Comparison of ENCODE assay signal across 13 mouse cellular contexts in the genomic region with DNA sequence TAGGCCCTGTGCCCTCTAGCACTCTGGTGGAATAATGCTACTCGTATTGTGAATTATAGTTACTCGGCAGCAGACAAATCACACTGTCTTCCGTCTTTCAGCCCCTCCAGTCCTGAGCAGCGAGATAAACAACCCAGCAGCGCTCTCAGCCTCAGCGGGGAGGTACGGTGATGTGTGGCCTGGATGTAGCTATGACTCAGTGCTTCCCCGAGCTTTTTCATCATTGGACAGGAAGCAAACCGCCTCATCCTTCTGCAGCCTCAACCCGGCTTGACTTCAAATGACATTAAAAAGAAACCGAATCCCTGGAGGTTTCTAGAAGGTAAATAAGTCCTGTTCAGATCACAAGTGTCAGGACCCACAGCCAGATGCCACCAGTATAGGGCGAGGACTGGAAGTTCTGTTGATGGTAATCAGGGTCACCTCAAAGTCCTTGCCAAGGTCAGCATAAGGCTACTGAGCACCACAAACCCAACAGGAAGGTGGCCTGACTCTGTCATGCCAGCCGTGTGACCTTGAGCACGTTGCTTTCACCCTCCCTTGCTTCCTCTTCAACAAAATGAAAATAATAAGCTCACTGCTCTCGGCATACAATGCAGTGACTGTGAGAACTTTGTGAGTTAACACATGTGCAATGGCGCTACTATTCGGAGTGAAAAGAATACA.
DNase-seq lines count a peak whose midpoint lies in the region; ATAC-seq and TF ChIP-seq lines count a peak whose summit lies in the region.
"Had no signal": no experiment of that assay in that cellular context is flagged by ENCODE, and none has a peak within 500 bp of the region (broad histone marks: within the 10 kb centered on the region; RNA-seq: fewer than 3 reads in every experiment).

No protein-coding gene starts in this region.

- DNase-seq in heart, postnatal 0 days (ENCODE audit: low spot score), result no peak
- DNase-seq in heart, embryonic 10.5 days (ENCODE audit: low spot score), result no peak
- DNase-seq in 3T3-L1 (ENCODE audit: low read depth, low spot score), result peak; percentile 17
- peak; percentile 24 for DNase-seq in T-cell, adult 2 months (ENCODE audit: low spot score)
- peak; percentile 69 for DNase-seq in induced T-regulatory cell, adult 2 months (ENCODE audit: low read depth)
- DNase-seq in right cerebral cortex, postnatal 25 days, result no peak
- no peak for DNase-seq in midbrain, postnatal 0 days (ENCODE audit: low spot score)
- no peak for DNase-seq in midbrain, embryonic 10.5 days (ENCODE audit: low spot score)
- DNase-seq: cerebellum, postnatal 36 days; right cerebral cortex, adult 18-20 months had no signal

- 44% methylated on average over 17 of the region's 17 CpGs for WGBS in heart, postnatal 0 days
- 48% methylated on average over 17 of the region's 17 CpGs for WGBS in heart, embryonic 10.5 days
- 83% methylated on average over 17 of the region's 17 CpGs for WGBS in midbrain, postnatal 0 days
- 83% methylated on average over 17 of the region's 17 CpGs for WGBS in midbrain, embryonic 10.5 days

- no peak overlapping the region for H3K4me3 ChIP-seq in heart, postnatal 0 days (ENCODE audit: low read depth, low read length)
- no peak overlapping the region for H3K4me3 ChIP-seq in heart, embryonic 10.5 days
- no peak overlapping the region for H3K4me3 ChIP-seq in midbrain, postnatal 0 days (ENCODE audit: low read depth, low read length)
- H3K4me3 ChIP-seq in midbrain, embryonic 10.5 days, result no peak overlapping the region
- H3K4me3 ChIP-seq: hindbrain, embryonic 12.5 days; liver, embryonic 12.5 days; neural tube, embryonic 12.5 days had no signal

- TF ChIP-seq CTCF in heart, postnatal 0 days (IDR thresholded peaks at IDR 0.05; ENCODE audit: low read depth), result no peak
- no peak for TF ChIP-seq CTCF in midbrain, postnatal 0 days (IDR thresholded peaks at IDR 0.05)

- no peak overlapping the region for H3K27ac ChIP-seq in heart, postnatal 0 days (ENCODE audit: low read depth)
- H3K27ac ChIP-seq in heart, embryonic 10.5 days, result no peak overlapping the region
- no peak overlapping the region for H3K27ac ChIP-seq in midbrain, postnatal 0 days (ENCODE audit: low read depth, low read length)
- H3K27ac ChIP-seq in midbrain, embryonic 10.5 days (replicated peaks), result no peak overlapping the region
- H3K27ac ChIP-seq: hindbrain, embryonic 12.5 days; liver, embryonic 12.5 days; neural tube, embryonic 12.5 days had no signal

- 0 out of 2 replicates have a peak, but pooled peaks have one; percentile 44 for ATAC-seq in heart, postnatal 0 days (ENCODE audit: insufficient read depth, low read depth)
- no peak for ATAC-seq in midbrain, postnatal 0 days (ENCODE audit: low FRiP score)
- ATAC-seq: liver, embryonic 12.5 days had no signal

- H3K4me1 ChIP-seq in heart, postnatal 0 days (ENCODE audit: control insufficient read depth, insufficient read depth), result no peaks in the 10 kb centered on the region
- H3K4me1 ChIP-seq in heart, embryonic 10.5 days, result peaks cover 13% of the 10 kb centered on the region
- no peaks in the 10 kb centered on the region for H3K4me1 ChIP-seq in midbrain, postnatal 0 days (ENCODE audit: insufficient read depth, low read length)
- peaks cover 6% of the 10 kb centered on the region for H3K4me1 ChIP-seq in midbrain, embryonic 10.5 days
- H3K4me1 ChIP-seq: liver, embryonic 12.5 days had no signal

- H3K27me3 ChIP-seq in heart, postnatal 0 days (ENCODE audit: control insufficient read depth, insufficient read depth, low read length), result peaks cover 7% of the 10 kb centered on the region; the same call in 1 of the 2 replicates
- H3K27me3 ChIP-seq in heart, embryonic 10.5 days (ENCODE audit: insufficient read depth, poor library complexity, severe bottlenecking), result peaks cover 17% of the 10 kb centered on the region; the same call in 1 of the 2 replicates
- H3K27me3 ChIP-seq in midbrain, postnatal 0 days (ENCODE audit: insufficient read depth, low read length), result peaks cover 4% of the 10 kb centered on the region; the same call in 1 of the 2 replicates
- peaks cover 81% of the 10 kb centered on the region for H3K27me3 ChIP-seq in midbrain, embryonic 10.5 days (ENCODE audit: low read depth, poor library complexity, severe bottlenecking)

- H3K9me3 ChIP-seq in heart, postnatal 0 days (replicated peaks; ENCODE audit: control insufficient read depth, low read length), result no peaks in the 10 kb centered on the region
- no peaks in the 10 kb centered on the region for H3K9me3 ChIP-seq in heart, embryonic 10.5 days
- no peaks in the 10 kb centered on the region for H3K9me3 ChIP-seq in midbrain, postnatal 0 days (ENCODE audit: low read length)
- H3K9me3 ChIP-seq in midbrain, embryonic 10.5 days (replicated peaks), result no peaks in the 10 kb centered on the region
- H3K9me3 ChIP-seq: hindbrain, embryonic 12.5 days; liver, embryonic 12.5 days; neural tube, embryonic 12.5 days had no signal

- no peaks in the 10 kb centered on the region for H3K36me3 ChIP-seq in heart, postnatal 0 days (replicated peaks; ENCODE audit: control insufficient read depth, insufficient read depth, low read length)
- no peaks in the 10 kb centered on the region for H3K36me3 ChIP-seq in heart, embryonic 10.5 days
- H3K36me3 ChIP-seq in midbrain, postnatal 0 days (ENCODE audit: insufficient read depth, low read length), result no peaks in the 10 kb centered on the region
- H3K36me3 ChIP-seq in midbrain, embryonic 10.5 days, result no peaks in the 10 kb centered on the region
- H3K36me3 ChIP-seq: hindbrain, embryonic 12.5 days; liver, embryonic 12.5 days; neural tube, embryonic 12.5 days had no signal

- TF ChIP-seq EP300 in heart, postnatal 0 days (IDR thresholded peaks at IDR 0.05; ENCODE audit: low read depth), result no peak

- no peak overlapping the region for H3K4me2 ChIP-seq in heart, postnatal 0 days (ENCODE audit: low read depth, low read length)
- H3K4me2 ChIP-seq in midbrain, postnatal 0 days (ENCODE audit: low read depth, low read length, poor library complexity, severe bottlenecking), result no peak overlapping the region
- H3K4me2 ChIP-seq: hindbrain, embryonic 12.5 days; liver, embryonic 12.5 days; neural tube, embryonic 12.5 days had no signal

- no peak overlapping the region for H3K9ac ChIP-seq in heart, postnatal 0 days (replicated peaks; ENCODE audit: low read depth, low read length)
- H3K9ac ChIP-seq in midbrain, postnatal 0 days (replicated peaks; ENCODE audit: low read length, poor library complexity, severe bottlenecking), result no peak overlapping the region
- H3K9ac ChIP-seq: hindbrain, embryonic 12.5 days; liver, embryonic 12.5 days; neural tube, embryonic 12.5 days had no signal

Comparison
In these comparisons a context has a peak if more than half of its experiments do, and no peak if none do; other contexts are left out.
1. DNase-seq: peak in 3T3-L1 (single experiment), T-cell, adult 2 months (single experiment) and induced T-regulatory cell, adult 2 months (single experiment); none in heart, postnatal 0 days (single experiment), heart, embryonic 10.5 days (single experiment), right cerebral cortex, postnatal 25 days (single experiment), midbrain, postnatal 0 days (single experiment) and midbrain, embryonic 10.5 days (single experiment).